Mouse (Mus musculus) bone marrow, adult 2 months (tissue): Measurements from ENCODE around the gene Senp7.
"Not testable (repeated sequence)": the region's sequence is repeated elsewhere in the genome, so short reads cannot be mapped to it uniquely, and the experiment has no call there.

Source experiments
- CTCF ChIP-seq: fragments of 200-500 bp; IDR thresholded peaks from 2 replicates; pipeline ENCODE4 v1.5.1; 2011; ENCODE audit warnings: low read length, control low read depth; ENCODE audit not compliant: control insufficient read depth, insufficient read depth
- POLR2A ChIP-seq: fragments of 200-500 bp; IDR thresholded peaks from 2 replicates; pipeline ENCODE4 v1.6.1; 2011; ENCODE audit warnings: low read depth, mild to moderate bottlenecking, control low read depth, low read length, borderline replicate concordance; ENCODE audit not compliant: control insufficient read depth

GRCm38 (mm10) chr16:56048038-56048437 is at the start of gene Senp7:
- TF ChIP-seq POLR2A, CTCF: not testable (repeated sequence)
